Mouse (Mus musculus): ENCODE data around the gene Doc2b. TPM values are rescaled to one million over a fixed set of nuclear protein-coding genes. Genes with fewer than 3 reads are reported as not detected.

Doc2b gene
- not detected in 2 replicates for total RNA-seq (2014; fragmentation: Nextera tagmentation)
- total RNA-seq (2017) = not detected in 2 replicates

GRCm38 (mm10) chr11:75796029-75796445 lies at the start of gene Doc2b:
Gene Doc2b, minus strand, starts transcription at chr11:75796049.
- peak; percentile 53; the same call in 1 of the 2 replicates for ATAC-seq (replicated peaks; ENCODE audit: poor library complexity, severe bottlenecking)

GRCm38 (mm10) chr11:75842904-75843619 lies 47.2 kb upstream of the Doc2b start:
- no peak for ATAC-seq (replicated peaks; ENCODE audit: poor library complexity, severe bottlenecking)

DNA sequence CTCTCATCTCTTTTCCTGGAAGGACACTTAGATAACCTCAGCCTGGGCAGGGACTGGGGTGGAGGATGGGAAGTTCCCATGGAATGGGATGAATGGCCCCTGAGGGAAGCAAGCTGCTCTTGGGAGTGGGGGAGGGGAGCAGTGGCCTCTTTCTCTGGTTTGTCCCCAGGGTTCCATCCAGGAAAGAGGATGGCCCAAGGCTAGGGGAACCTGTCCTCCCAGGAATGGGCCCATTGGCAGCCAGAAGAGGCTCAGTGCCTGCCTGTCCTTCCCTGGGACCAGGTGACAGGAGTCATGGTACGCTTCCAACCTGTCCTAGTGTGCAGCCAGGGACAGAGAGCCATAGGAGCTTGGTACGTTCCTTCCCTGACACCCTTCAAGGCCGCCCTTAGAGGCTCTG lies 45.7 kb upstream of the Doc2b start:
- no peak for ATAC-seq (replicated peaks; ENCODE audit: poor library complexity, severe bottlenecking)

DNA sequence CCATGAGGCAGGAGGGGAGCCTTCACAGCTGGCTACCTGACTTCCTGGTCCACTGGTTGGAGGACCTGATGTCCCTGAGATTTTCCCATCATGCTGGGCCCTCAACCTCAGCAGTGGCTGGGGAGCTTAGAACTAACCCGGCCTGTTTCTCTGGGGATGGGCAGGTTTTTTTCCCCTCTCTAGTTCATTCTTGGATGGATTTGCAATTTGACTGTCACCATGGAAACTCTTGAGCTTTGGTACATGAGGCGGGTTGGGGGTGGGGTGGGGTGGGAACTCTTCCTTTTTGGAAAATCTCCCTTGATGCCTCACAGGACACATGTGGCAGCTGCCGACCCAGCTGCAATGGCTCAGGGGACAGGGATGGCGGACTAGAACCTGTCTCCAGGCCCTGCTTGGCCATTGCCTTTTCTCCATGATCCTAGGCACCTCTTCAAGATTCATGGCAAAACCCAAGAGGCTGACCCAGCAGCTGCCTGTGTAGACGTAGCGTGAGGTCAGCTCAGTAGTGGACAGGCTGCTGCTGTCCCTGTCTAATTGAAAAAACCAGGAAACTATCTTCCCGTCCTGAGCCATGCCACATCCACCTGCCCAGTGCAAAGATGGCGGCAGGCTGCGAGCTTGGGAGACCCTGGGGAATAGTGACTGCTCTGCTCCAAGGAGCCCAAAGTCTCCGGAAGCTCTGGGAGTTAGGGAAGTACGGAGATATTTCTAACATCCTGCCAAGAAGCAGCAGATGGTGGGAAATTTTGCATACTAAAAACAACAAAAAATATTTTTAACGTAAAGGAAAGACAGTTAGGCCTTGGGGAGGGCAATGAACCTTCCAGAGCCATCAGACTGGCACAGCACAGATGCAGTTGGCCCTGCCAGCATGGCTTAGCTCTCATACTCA lies 43.9 kb upstream of the Doc2b start:
- no peak for ATAC-seq (replicated peaks; ENCODE audit: poor library complexity, severe bottlenecking)

DNA sequence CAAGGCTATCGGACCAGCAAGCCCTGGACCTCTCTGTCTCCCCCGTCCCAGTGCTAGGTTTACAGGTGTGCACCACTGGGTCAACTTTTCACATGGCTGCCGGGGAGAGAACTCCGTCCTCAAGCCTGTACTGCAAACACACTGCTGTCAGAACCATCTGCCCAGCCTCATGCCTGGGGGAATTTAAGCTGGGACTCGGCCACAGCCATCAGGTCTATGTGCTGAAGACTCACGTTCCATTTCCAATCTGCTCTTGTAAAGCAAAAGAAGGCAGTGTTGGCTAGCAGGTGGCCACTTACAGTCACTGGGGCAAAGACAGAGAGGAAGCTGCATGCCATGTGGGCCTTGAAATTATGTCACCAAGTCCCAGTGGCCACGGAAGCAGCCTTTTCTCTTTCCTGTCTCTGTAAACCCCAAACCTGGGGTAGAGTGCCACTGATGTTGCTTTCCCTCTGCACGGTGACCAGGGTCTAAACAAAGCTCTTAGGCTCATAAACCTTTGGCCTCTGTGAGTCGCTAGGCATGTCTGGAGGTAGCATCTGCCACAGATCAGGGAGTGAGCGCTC lies 43.1 kb upstream of the Doc2b start:
- 0 out of 2 replicates have a peak, but pooled peaks have one; percentile 14 for ATAC-seq (replicated peaks; ENCODE audit: poor library complexity, severe bottlenecking)

DNA sequence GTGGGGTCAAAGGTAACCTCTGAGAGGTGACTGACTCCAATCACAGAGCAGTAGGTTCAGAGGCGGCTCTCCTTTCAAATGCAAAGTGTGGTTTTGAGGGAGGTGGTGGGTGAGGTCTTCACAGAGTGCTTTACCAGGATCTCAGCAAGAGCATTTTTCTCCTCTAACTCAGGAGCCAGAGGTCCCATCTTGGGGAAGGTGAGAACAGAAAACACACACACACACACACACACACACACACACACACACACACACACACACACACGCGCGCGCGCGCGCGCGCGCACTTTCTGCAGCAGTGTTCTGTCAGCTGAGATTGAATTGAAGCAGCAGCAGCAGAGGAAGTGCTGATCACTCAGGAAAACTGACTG lies 40.4 kb upstream of the Doc2b start:
- ATAC-seq (replicated peaks; ENCODE audit: poor library complexity, severe bottlenecking) = no peak

DNA sequence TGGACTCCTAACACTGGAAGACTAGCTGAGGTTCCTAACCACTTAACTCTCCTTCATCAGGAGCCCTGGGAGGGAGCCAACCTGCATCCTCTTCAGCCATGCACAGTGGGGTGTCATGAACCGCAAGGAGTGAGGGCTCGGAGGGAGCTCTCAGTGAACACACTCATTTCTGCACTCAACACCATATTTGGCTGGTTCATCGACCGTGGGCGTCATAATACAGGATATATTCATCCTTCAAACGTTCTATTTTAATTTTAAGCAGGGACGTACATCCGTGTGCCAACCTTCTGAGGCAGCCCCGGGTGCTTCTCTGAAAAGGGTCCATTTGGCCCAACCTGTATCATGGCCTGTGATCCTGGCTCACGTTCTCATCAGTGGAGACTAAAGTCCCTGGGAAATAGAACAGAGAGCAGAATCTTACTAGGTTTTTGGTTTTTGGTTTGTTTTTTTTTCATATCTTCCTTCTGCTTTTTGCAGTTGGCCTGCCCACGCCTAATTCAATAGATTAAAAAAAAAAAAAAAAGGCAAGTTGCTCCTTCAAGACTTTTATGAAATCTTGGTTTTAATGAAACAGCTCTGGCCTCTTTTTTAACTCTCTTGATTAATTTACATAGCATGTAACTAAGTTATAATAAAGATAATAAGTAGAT lies 39.9 kb upstream of the Doc2b start:
- no peak; the same call in 1 of the 2 replicates for ATAC-seq (replicated peaks; ENCODE audit: poor library complexity, severe bottlenecking)

DNA sequence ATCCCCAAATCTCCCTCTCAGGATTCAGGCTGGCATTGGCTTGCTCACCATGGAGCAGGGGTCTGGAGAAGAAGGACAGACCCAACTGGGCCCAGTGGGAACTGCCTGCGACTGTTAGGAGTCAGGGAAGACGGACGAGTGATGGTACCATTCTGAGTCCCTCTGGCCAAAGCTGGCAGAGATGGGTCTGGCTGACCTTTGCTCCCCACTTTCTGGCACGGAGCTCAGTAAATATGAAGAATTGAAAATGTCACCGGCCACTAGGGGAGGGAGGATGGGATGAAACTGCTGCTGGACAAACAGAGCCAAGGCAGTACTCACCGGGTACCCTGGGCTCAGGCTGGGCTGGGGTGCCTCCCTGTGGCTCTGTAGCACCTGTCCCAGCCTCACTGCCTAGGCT lies 37.2 kb upstream of the Doc2b start:
- no peak for ATAC-seq (replicated peaks; ENCODE audit: poor library complexity, severe bottlenecking)

- ATAC-seq (replicated peaks; ENCODE audit: poor library complexity, severe bottlenecking) = no peak
Observed at GRCm38 (mm10) chr11:75830386-75830785, 34.5 kb upstream of the Doc2b start.

- no peak for ATAC-seq (replicated peaks; ENCODE audit: poor library complexity, severe bottlenecking)
Observed at GRCm38 (mm10) chr11:75827414-75827813, 31.6 kb upstream of the Doc2b start.

GRCm38 (mm10) chr11:75823506-75823905 lies 27.7 kb upstream of the Doc2b start:
- ATAC-seq (replicated peaks; ENCODE audit: poor library complexity, severe bottlenecking) = no peak

GRCm38 (mm10) chr11:75813085-75813484 lies 17.2 kb upstream of the Doc2b start:
- ATAC-seq (replicated peaks; ENCODE audit: poor library complexity, severe bottlenecking) = no peak

DNA sequence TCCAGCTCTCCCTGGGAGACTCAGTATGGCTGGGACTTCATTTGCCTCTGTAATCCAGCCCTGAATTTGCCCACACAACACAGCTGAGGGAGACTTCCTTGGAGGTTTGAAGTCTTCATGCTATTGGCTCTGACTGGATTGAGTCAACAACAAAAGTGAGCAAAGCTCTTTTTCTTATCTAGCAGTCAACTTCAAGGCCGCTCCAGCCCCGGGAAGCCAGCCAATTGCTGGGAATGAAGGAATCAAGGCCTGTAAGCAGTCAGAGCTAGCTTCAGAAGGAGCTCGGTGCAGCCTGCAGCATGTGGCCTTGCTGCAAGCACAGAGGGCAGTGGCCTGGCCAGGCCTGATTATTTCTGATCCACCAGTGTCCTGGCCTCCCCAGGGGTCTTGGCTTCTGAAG lies 16.1 kb upstream of the Doc2b start:
- ATAC-seq (replicated peaks; ENCODE audit: poor library complexity, severe bottlenecking) = no peak

DNA sequence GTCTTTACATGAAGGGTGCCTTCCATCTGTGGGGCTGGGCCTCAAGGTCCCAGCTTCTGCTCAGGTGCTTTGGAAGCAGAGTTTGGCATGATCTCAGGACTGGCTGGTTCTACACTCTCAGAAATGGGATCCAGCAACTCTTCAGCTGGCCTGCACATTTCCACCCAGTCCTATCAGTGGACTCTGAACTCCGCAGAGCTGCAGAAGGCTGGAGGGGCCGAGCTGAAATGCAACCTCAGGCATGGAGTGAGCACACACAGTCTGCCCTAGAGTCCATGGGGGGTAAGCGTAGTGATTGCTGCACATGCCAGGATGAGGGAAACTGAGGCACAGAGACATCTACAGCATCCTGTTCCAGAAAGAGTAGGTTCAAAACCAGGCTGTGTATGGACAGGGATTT lies 14.7 kb upstream of the Doc2b start:
- no peak for ATAC-seq (replicated peaks; ENCODE audit: poor library complexity, severe bottlenecking)

- no peak for ATAC-seq (replicated peaks; ENCODE audit: poor library complexity, severe bottlenecking)
Observed at GRCm38 (mm10) chr11:75807486-75807885, 11.6 kb upstream of the Doc2b start.

GRCm38 (mm10) chr11:75801771-75802550 lies 6.1 kb upstream of the Doc2b start:
- ATAC-seq (replicated peaks; ENCODE audit: poor library complexity, severe bottlenecking) = no peak

- no peak for ATAC-seq (replicated peaks; ENCODE audit: poor library complexity, severe bottlenecking)
Observed at GRCm38 (mm10) chr11:75801369-75801768, 5.5 kb upstream of the Doc2b start.

- ATAC-seq (replicated peaks; ENCODE audit: poor library complexity, severe bottlenecking) = no peak
Observed at GRCm38 (mm10) chr11:75796536-75797246, 842 bp upstream of the Doc2b start.

GRCm38 (mm10) chr11:75795321-75795636 lies 570 bp downstream of the Doc2b start:
- no peak for ATAC-seq (replicated peaks; ENCODE audit: poor library complexity, severe bottlenecking)

All from granulocyte monocyte progenitor cell, adult 5-6 weeks (primary cell).